Mouse (Mus musculus): ENCODE results near the gene Galm. TPM values are rescaled to one million over a fixed set of nuclear protein-coding genes. Genes with fewer than 3 reads are reported as not detected.
"Not testable (repeated sequence)": the region's sequence is repeated elsewhere in the genome, so short reads cannot be mapped to it uniquely, and the experiment has no call there.

Galm gene
- total and polyA plus RNA-seq, 2 experiments from 2014 or later, result 1.9 to 2.4 TPM

- WGBS, result 61% methylated on average over 3 of the region's 3 CpGs
- Histone ChIP-seq H3K36me3 (ENCODE audit: insufficient read depth, low read length) (no peaks in the 10 kb centered on the region), H3K4me2 (ENCODE audit: low read depth, low read length) (no peak overlapping the region), H3K27ac (no peak overlapping the region), H3K27me3 (ENCODE audit: insufficient read depth, low read length) (no peaks in the 10 kb centered on the region), H3K9ac (replicated peaks; ENCODE audit: low read length) (no peak overlapping the region), H3K4me1 (ENCODE audit: insufficient read depth, low read length) (peaks cover 5% of the 10 kb centered on the region; the same call in 1 of the 2 replicates), H3K9me3 (ENCODE audit: low read length) (no peaks in the 10 kb centered on the region), H3K4me3 (ENCODE audit: low read length) (no peak overlapping the region)
- peak; percentile 44 for TF ChIP-seq CTCF (IDR thresholded peaks at IDR 0.05; ENCODE audit: low read depth)
- DNase-seq (ENCODE audit: low spot score) (peak; percentile 30), ATAC-seq (no peak)
These were observed 94.8 kb downstream of the Galm start for GRCm38 (mm10) chr17:80221890-80222628.

DNA sequence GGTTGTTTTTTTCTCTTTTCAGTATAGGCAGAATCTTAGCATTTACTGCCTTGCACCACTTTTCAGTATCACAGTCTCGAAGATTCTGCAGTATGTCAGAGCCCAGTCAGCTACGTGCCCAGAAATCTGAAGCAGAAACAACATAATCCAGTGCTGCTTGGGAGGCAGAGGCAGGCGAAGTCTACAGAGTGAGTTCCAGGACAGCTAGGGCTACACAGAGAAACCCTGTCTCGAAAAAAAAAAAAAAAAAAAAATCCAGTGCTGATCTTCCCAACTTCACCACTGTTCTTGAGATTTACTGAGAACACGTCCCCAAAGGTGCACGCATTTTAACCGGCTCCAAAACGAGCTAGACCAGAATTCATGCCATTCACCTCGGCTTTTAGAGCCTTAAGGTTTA, 96.6 kb downstream of the Galm start:
- no peak for TF ChIP-seq CTCF (IDR thresholded peaks at IDR 0.05; ENCODE audit: low read depth)
- ATAC-seq (peak; percentile 63), DNase-seq (ENCODE audit: low spot score) (no peak)
- no peaks in the 10 kb centered on the region for H3K9me3 ChIP-seq (ENCODE audit: low read length)
- no peaks in the 10 kb centered on the region for H3K36me3 ChIP-seq (ENCODE audit: insufficient read depth, low read length)
- H3K4me2 ChIP-seq (ENCODE audit: low read depth, low read length), result peak overlapping the region; percentile 70
- peak overlapping the region; percentile 57 for H3K4me3 ChIP-seq (ENCODE audit: low read length)
- no peaks in the 10 kb centered on the region for H3K27me3 ChIP-seq (ENCODE audit: insufficient read depth, low read length)
- WGBS, result 7% methylated on average over 9 of the region's 9 CpGs
- H3K27ac ChIP-seq, result peak overlapping the region; percentile 85; the same call in 1 of the 2 replicates
- H3K9ac ChIP-seq (replicated peaks; ENCODE audit: low read length), result peak overlapping the region; percentile 60
- H3K4me1 ChIP-seq (ENCODE audit: insufficient read depth, low read length), result peaks cover 5% of the 10 kb centered on the region; the same call in 1 of the 2 replicates

DNA sequence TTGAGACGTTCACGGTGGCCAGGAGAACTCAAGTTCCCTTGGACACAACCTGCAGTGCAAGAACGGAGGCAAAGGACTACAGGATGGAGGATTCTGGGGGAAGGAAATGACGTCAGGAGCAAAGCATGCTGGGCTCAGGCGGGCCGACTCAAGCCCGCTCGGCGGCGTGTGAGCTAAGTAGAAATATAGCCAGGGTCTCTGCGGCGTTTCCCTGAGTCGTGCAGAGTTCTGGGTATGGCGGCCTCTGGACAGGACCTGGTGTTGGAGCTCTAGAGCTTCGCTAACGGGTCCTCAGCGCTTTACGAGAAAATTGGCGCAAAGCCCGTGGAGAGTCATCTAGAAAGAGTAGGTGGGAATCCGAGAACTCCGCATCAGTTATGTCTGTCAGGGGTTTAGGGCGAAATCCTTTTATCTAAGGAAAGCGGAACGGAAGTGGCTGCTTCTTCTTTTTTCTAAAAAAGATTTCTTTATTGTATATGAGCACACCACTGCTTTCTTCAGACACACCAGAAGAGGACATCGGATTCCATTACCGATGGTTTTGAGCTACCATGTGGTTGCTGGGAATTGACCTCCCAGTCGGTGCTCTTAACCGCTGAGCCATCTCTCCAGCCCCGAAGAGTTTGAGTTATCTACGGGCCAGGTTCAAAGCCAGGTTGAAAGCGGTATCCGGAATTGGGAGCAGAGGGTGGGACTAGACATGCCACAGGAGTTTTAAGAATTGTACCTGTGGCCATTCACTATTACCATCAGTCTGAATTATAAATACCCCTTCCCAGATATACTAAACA, 97.2 kb downstream of the Galm start, which contains the start of gene Gemin6:
Gemin6 (plus strand) TSS at position 116 of the 791 bp plus-strand sequence.
- H3K27ac ChIP-seq, result peak within 1 kb of the TSS; percentile 85
- no peaks in the 10 kb centered on the region for H3K9me3 ChIP-seq (ENCODE audit: low read length)
- H3K9ac ChIP-seq (replicated peaks; ENCODE audit: low read length), result peak within 1 kb of the TSS; percentile 60
- TF ChIP-seq CTCF (IDR thresholded peaks at IDR 0.05; ENCODE audit: low read depth), result no peak
- DNase-seq (ENCODE audit: low spot score), result peak; percentile 96
- peak within 1 kb of the TSS; percentile 70 for H3K4me2 ChIP-seq (ENCODE audit: low read depth, low read length)
- H3K4me3 ChIP-seq (ENCODE audit: low read length), result peak within 1 kb of the TSS; percentile 57
- H3K36me3 ChIP-seq (ENCODE audit: insufficient read depth, low read length), result no peaks in the 10 kb centered on the region
- ATAC-seq, result peak; percentile 97
- H3K27me3 ChIP-seq (ENCODE audit: insufficient read depth, low read length), result no peaks in the 10 kb centered on the region
- WGBS, result under 1% methylated on average over 33 of the region's 33 CpGs
- peaks cover 5% of the 10 kb centered on the region; the same call in 1 of the 2 replicates for H3K4me1 ChIP-seq (ENCODE audit: insufficient read depth, low read length)

GRCm38 (mm10) chr17:80225142-80225541, 97.9 kb downstream of the Galm start:
- Histone ChIP-seq H3K4me2 (ENCODE audit: low read depth, low read length) (peak overlapping the region; percentile 70), H3K4me3 (ENCODE audit: low read length) (peak overlapping the region; percentile 57), H3K27ac (peak overlapping the region; percentile 85; the same call in 1 of the 2 replicates), H3K9ac (replicated peaks; ENCODE audit: low read length) (0 out of 2 replicates have a peak overlapping the region, but pooled peaks have one; percentile 60)
- not testable (repeated sequence) for H3K9me3 ChIP-seq (ENCODE audit: low read length); DNase-seq (ENCODE audit: low spot score); H3K27me3 ChIP-seq (ENCODE audit: insufficient read depth, low read length); H3K36me3 ChIP-seq (ENCODE audit: insufficient read depth, low read length); ATAC-seq; H3K4me1 ChIP-seq (ENCODE audit: insufficient read depth, low read length)
- 51% methylated on average over 4 of the region's 5 CpGs for WGBS

GRCm38 (mm10) chr17:80229396-80229795, 102.1 kb downstream of the Galm start:
- no peak for TF ChIP-seq CTCF (IDR thresholded peaks at IDR 0.05; ENCODE audit: low read depth)
- peak; percentile 32 for DNase-seq (ENCODE audit: low spot score)
- no peak overlapping the region for H3K4me2 ChIP-seq (ENCODE audit: low read depth, low read length)
- no peaks in the 10 kb centered on the region for H3K27me3 ChIP-seq (ENCODE audit: insufficient read depth, low read length)
- H3K4me1 ChIP-seq (ENCODE audit: insufficient read depth, low read length), result peaks cover 5% of the 10 kb centered on the region; the same call in 1 of the 2 replicates
- no peaks in the 10 kb centered on the region for H3K9me3 ChIP-seq (ENCODE audit: low read length)
- 0 out of 2 replicates have a peak overlapping the region, but pooled peaks have one; percentile 26 for H3K27ac ChIP-seq
- no peak for ATAC-seq
- WGBS, result 38% methylated on average over 2 of the region's 2 CpGs
- H3K36me3 ChIP-seq (ENCODE audit: insufficient read depth, low read length), result no peaks in the 10 kb centered on the region
- no peak overlapping the region for H3K4me3 ChIP-seq (ENCODE audit: low read length)
- no peak overlapping the region for H3K9ac ChIP-seq (replicated peaks; ENCODE audit: low read length)

DNA sequence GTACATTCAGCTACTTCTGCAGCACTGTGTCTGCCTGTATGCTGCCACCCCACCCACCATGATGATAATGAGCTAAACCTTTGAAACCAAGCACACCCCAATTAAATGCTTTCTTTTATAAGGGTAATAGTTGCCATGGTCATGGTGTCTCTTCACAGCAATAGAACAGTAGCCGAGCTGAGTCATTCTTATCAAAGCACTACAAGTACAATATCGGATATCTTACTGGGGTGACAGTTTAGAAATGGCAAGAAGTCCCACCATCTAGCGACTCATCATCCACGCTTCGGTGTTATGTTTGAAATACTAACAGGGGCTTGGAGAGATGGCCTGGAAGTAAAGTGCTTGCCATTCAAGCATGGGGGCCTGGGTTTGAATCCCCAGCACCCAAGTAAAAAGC, 106.6 kb downstream of the Galm start:
- DNase-seq (ENCODE audit: low spot score) (no peak), ATAC-seq (no peak)
- Histone ChIP-seq H3K36me3 (ENCODE audit: insufficient read depth, low read length) (peaks cover 8% of the 10 kb centered on the region), H3K27me3 (ENCODE audit: insufficient read depth, low read length) (no peaks in the 10 kb centered on the region), H3K4me2 (ENCODE audit: low read depth, low read length) (no peak overlapping the region), H3K9ac (replicated peaks; ENCODE audit: low read length) (no peak overlapping the region), H3K4me3 (ENCODE audit: low read length) (no peak overlapping the region), H3K9me3 (ENCODE audit: low read length) (no peaks in the 10 kb centered on the region), H3K27ac (no peak overlapping the region), H3K4me1 (ENCODE audit: insufficient read depth, low read length) (no peaks in the 10 kb centered on the region)
- no peak for TF ChIP-seq CTCF (IDR thresholded peaks at IDR 0.05; ENCODE audit: low read depth)
- WGBS, result 91% methylated on average over 5 of the region's 5 CpGs

All from hindbrain, postnatal 0 days (tissue).